Mouse (Mus musculus) CD4-positive, CD25-positive, alpha-beta regulatory T cell, adult 2 months (primary cell): ENCODE results near the gene 4930519G04Rik.
"Not testable (repeated sequence)": the region's sequence is repeated elsewhere in the genome, so short reads cannot be mapped to it uniquely, and the experiment has no call there.

Source experiments
- DNase-seq: peaks from one replicate; pipeline ENCODE4 v3.0.0-alpha.2; 2012; ENCODE audit warnings: low read depth, low spot score

The 4930519G04Rik gene

DNA sequence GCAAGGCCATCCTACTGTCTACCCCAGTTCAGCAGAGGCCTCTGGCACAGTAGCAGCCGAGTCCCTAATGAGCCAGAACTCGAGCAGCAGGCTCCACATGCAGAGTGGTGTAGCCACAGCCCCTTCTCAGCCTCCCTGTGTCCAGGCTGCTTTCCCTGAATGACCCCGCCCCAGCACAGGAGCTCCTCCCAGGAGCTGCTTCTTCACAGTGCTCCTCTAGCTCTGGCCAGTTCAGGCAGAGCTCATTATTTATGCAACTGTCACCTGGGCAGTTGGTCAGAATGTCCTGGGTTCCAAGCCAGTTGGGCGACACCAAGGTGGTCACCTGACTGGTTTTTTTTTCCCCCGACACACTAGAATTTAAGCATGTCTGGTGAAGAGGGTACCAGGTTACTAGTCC lies at the start of gene 4930519G04Rik:
TSS of gene 4930519G04Rik (plus strand) at position 301 of the 400 bp plus-strand sequence.
- DNase-seq, result not testable (repeated sequence)

- DNase-seq, result no peak
Observed at GRCm38 (mm10) chr5:114804335-114804734, 49.1 kb upstream of the 4930519G04Rik start.

DNA sequence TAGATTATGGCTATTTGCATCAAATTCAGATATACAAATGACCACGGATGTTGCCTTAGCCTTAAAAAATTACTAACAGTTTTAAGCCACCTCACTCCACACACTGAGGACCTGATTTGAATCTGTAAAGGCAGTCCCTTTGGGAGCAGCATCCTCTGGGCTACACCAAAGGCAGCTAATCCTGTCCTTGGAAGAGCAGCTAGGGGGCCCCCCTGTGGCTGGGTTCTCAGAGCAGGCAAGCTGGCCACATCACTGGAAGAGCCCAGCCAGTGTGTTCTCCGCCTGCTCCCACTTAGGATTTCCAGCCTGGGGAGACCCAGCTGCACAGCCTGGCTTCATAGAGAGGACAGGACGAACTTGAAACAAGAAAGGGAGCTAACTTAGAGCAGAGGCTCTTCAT lies 48.5 kb upstream of the 4930519G04Rik start:
- peak; percentile 43 for DNase-seq

DNA sequence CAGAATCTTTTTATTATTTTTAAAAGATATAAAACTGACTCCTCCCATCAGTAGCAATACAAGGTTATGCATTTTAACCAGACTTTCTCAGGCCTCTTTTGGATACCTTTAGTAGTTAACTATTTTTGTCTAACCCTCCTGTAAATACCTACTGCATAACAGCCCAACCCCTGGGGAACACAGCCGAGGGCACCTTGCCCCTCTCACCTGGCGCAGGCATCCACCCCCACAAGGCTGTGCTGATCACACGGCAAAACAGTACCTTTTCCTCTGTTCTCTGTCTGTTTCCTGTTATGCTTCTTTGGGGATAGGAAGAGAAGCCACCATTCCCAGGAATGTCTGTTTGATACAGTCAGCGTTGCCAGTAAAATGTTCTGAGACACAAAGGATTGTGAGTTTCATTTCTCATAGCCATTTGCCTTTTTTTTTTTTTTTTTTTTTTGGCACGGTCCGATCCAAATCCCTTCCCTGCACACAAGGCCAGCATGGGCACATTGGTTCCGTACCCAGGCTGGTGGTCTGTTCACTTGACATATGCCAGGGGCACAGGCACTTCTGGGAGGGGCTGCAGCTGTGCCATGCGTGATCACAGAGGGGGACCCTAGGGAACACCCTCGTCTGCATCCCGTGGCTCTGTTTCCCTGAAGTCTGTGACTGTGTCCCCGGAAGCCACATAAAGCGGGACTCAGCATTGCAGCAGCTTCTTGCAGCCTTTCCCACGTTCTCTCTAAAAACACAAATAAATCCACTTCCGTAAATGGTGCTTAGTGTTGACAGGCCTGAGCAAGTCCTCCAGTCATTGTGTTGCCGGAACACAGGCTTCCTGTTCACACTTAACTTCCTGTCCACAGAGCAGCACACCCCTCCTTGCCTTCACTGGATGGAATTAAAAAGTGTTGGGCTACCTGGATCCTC lies 47.8 kb upstream of the 4930519G04Rik start:
- peak; percentile 73 for DNase-seq

- no peak for DNase-seq
Observed at GRCm38 (mm10) chr5:114806636-114807035, 46.8 kb upstream of the 4930519G04Rik start.

DNA sequence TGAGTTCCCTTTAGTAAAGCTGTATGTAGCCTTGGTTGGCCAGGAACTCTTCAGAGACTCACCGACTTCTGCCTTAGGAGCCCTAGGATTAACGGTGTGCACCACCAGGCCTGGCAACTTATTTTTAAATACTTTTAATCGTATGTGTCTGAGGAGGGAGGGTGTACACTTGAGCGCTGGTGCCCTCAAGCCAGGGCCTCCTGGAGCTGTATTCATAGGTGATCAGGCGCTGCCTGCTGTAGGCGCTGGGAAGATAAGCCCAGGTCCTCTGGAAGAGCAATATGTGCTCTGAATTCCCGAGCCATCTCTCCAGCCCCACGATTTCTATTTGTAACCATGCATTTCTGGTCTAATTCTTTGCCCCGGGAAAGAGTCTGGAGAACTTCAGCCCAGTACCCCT lies 46.4 kb upstream of the 4930519G04Rik start:
- no peak for DNase-seq

DNA sequence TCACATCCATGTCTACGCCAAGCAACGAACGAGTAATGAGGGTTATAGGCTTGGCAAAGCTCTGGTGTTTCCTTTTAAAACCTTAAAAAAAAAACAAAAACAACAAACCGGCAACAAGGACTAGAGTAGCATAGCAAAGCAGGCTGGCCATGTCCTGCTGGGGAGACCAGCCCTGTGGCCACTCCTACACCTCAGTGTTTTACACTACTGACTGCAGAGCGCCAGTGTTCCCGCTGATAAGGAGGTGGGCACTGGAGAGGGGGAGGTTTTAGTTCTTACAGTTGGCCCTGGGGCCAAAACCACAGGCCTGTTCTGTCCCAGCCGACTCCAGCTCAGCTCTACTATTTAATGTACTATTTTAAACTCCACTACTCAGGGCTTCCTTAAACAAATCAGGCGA lies 46.0 kb upstream of the 4930519G04Rik start:
- DNase-seq, result no peak

DNA sequence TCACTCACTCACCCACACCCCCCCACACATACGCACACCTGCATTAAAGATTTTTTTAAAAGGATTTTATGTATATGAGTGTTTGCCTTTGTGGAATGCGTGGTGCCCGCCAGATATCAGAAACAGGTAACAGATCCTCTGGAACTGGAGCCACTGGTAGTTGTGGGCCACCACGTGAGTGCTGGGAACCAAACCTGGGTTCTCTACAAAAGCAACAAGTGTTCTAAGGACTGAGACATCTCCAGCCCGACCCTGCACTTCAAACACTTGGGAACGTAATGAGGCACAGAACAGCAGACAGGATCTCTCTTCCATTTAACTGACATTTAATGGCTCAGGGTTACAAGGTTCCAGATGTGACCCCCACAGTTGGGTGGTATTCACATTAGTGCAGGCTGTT lies 45.6 kb upstream of the 4930519G04Rik start:
- DNase-seq, result no peak

DNA sequence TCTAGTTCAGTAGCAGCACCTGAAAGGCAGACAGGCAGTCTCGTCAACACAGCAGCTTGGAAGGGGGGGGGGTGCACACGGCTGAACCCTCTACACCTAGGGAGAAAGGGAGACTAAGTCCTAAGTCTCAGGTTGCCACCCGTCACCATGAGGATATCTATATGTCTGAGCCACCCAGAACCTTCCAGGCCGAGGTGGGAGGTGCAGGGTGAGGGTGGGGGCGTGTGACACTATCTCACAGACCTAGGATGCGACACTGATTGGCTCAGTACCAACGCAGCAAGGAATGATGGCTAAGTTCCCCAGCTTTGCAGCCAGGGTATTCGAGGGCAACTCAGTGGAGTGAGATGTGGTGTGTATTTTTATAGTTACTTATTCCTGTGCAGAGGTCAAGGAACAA lies 45.1 kb upstream of the 4930519G04Rik start:
- DNase-seq, result no peak

DNA sequence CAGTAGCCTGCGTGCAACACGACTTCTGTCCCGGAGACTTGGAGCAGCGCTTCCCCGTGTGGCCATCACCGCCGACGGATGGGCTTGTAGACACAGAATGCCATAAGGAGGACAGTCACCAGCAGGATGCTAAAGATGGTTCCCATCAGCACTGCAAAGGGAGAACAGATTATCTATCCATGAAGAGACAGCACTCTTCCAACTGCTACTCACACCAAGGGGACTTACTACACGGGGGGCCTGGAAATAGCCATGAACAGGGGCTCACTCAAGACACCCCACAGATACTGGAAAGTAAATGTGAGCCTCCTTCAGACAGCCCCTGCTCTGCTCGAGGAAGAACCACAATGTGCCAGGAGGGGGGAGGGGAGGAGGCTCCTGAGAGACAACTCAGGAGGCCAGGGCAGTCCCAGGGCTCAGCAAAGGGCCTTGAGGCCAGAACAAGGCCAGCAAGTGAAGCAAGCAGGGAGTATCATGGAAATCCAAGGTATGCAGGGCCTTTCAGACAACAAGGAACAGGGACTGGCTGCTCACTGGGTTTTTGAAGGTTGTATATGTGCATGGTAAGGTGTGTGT lies 44.2 kb upstream of the 4930519G04Rik start:
- DNase-seq, result no peak

- DNase-seq, result no peak
Observed at GRCm38 (mm10) chr5:114809826-114810225, 43.6 kb upstream of the 4930519G04Rik start.

- DNase-seq, result peak; percentile 92
Observed at GRCm38 (mm10) chr5:114813525-114814181, 39.8 kb upstream of the 4930519G04Rik start.

DNA sequence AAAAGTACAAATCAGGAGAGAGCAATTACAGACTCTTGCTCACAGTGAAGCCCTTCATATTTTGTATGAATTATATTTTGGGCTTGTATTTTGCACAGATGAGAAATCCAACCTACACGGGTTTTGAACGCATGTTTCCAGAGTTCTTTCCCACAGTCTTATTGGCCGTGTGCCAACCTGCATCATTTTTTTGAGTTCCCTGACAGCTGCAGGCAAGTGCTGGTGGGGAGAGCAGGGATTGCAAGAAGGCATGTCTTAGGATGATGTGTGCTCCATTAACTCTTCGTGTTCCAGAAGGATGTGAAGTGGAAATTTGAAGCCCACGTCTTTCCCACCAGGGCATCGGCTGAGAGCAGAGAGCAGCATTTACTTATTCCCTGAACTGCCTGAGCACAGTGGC lies 36.9 kb upstream of the 4930519G04Rik start:
- no peak for DNase-seq

DNA sequence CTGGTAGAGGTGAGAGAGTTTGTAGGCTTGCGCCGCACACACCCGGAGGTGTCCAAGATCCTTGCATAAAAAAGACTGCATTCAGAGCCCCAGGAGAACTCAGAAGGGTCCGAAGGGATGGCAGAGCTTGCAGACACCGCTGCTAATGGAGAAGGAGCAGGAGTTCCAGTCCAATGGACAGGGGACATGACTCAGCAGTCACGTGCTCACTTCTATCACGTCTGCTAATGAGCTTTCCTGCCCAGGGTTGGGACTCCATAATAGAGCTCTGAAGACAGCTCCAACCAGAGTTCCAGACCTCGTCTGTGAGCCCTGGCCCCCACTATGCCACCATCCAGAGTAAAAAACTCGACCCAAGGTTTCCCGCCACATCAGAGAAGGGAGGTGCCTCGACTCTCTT lies 35.3 kb upstream of the 4930519G04Rik start:
- DNase-seq, result no peak

GRCm38 (mm10) chr5:114822796-114823688 lies 30.4 kb upstream of the 4930519G04Rik start, which contains the start of gene 1500011B03Rik:
TSS of gene 1500011B03Rik (minus strand) at chr5:114823468.
- DNase-seq, result peak; percentile 88

GRCm38 (mm10) chr5:114824197-114824596 lies 29.3 kb upstream of the 4930519G04Rik start:
- DNase-seq, result peak; percentile 87

- peak; percentile 98 for DNase-seq
Observed at GRCm38 (mm10) chr5:114825978-114826691, 27.3 kb upstream of the 4930519G04Rik start.

DNA sequence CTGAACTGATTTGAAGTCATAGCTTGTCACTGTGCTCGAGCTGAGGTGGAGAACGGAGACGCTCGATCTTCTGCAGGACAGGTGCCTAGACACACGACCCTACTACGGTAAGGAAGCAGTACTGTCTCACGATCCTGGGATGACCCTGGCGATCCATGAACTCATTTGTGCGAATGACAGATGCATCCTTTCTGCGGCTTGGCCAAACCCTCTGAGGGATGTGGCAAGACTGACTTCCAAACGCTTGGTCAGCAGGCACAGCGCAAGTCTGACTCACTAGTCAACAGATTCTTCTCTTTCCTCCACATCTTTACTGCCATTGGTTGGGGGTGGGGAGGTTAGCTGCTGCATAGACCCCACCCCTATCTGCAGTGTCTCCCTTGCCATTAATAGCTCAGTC lies 26.0 kb upstream of the 4930519G04Rik start:
- DNase-seq, result no peak

DNA sequence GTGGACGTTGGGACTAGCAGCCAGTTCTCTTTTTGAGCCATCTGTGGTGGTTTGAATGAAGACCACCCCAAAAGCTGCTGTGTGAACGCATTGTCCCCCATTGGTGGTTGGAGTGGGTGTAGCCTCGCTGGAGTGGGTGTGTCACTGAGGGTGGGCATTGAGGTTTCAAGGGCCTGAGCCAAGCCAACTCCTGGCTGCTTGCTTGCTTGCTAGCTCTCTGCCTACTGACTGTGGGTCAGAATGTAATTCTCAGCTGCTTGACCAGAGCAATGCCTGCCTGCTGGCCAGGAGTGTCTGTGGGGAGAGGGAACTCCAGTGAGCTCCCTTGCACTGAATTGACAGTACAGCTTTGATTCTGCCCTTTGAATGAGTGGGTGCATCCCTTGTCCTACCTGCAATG lies 23.7 kb upstream of the 4930519G04Rik start:
- no peak for DNase-seq

DNA sequence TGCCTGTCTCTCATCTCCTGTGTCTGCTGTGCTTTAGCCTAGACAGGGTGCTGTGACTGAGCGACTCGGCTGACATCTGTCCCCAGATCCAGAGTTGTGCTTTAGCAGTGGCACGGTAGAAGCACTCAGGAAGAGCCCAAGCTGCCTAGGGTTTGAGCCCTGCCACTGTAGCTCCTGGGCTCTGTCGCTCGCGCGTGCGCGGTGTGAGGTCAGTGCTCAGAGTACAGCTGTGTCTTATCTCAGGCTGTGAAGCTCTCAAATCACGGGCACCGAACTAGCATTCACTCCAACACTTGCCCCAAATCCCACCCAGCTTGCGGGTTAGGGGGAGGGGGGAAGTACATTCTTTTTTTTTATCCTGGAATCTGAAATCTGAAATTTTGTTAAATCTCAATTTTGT lies 16.6 kb upstream of the 4930519G04Rik start:
- no peak for DNase-seq

DNA sequence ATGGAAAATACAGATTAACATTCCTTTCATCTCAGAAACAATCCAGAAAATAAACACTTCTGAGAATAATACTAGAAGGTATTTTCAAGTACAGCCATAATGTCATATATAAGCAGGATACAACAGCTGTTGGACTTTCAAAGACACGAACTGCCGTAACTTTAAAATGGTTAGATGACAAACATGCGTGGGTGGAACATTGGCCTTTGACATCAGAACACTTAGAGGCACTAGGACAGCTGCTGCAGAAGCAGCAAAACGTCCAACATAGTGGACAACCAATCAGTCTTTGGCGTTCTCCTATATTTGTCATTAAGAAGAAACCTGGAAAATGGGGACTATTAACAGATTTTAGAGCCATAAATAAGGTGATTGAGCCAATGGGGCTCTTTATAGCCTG lies 13.0 kb upstream of the 4930519G04Rik start:
- not testable (repeated sequence) for DNase-seq
